Mouse (Mus musculus) CH12.LX (cell line): ENCODE data around the gene Galnt17.

Source experiments
- CTCF ChIP-seq, 2 experiments: IDR thresholded peaks in 1 of 2; conservative IDR thresholded peaks in 1 of 2; 2 replicates each; pipeline ENCODE4 v1.5.1; 2011 to 2012; ENCODE audit warnings: low read depth in 2 of 2, low read length in 2 of 2, improper control_type of control experiment in 1 of 2, inconsistent platforms in 1 of 2, mild to moderate bottlenecking in 1 of 2, moderate library complexity in 1 of 2
- IRF4 ChIP-seq: IDR thresholded peaks from 2 replicates; pipeline ENCODE4 v1.6.1; 2014; ENCODE audit warnings: low read depth, mild to moderate bottlenecking, inconsistent platforms, low read length, improper control_type of control experiment
- KAT2A ChIP-seq: IDR thresholded peaks from 2 replicates; pipeline ENCODE4 v1.6.1; 2012; ENCODE audit warnings: low read length, improper control_type of control experiment, inconsistent platforms; ENCODE audit not compliant: insufficient replicate concordance
- MEF2A ChIP-seq: IDR thresholded peaks from 2 replicates; pipeline ENCODE4 v1.6.1; 2014; ENCODE audit warnings: low read depth, mild to moderate bottlenecking, inconsistent platforms, low read length, improper control_type of control experiment, borderline replicate concordance
- MXI1 ChIP-seq: IDR thresholded peaks from 2 replicates; pipeline ENCODE4 v1.6.1; 2011; ENCODE audit warnings: mild to moderate bottlenecking, low read depth, low read length, improper control_type of control experiment
- NRF1 ChIP-seq: IDR thresholded peaks from 2 replicates; pipeline ENCODE4 v1.6.1; 2014; ENCODE audit warnings: low read depth, mild to moderate bottlenecking, inconsistent platforms, low read length, improper control_type of control experiment, moderate library complexity
- POLR2A ChIP-seq: IDR thresholded peaks from 2 replicates; pipeline ENCODE4 v1.6.1; 2011; ENCODE audit warnings: low read depth, mild to moderate bottlenecking, improper control_type of control experiment, low read length
- RCOR1 ChIP-seq: conservative IDR thresholded peaks from 2 replicates; pipeline ENCODE4 v1.6.1; 2012; ENCODE audit warnings: low read depth, mild to moderate bottlenecking, inconsistent platforms, low read length, improper control_type of control experiment

DNA sequence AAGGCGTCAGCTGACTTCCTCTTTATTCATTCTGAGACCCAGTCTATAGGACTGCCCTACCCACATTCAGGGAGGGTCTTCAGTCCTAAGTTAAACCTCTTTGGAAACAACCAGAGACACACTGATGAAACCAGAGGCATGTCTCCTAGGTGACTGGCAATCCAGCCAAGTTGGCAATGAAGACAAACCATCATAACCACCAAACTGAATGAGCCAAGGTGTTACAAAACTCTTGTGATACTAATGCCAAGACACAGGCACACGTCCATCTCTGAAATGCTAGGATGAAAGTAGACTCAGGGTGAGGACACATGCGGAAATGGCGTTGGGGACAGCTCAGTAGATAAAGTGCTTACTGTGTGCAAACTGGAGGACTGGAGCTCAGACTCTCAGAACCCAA is 211.5 kb downstream of the Galnt17 start:
- no peak for TF ChIP-seq RCOR1
- no peak for TF ChIP-seq NRF1
- no peak for TF ChIP-seq CTCF (conservative IDR thresholded peaks at IDR 0.05 in 1 of 2, IDR thresholded peaks at IDR 0.05 in 1 of 2; ENCODE audit: low read depth in 2 of 2, low read length in 2 of 2)
- TF ChIP-seq IRF4: no peak
- TF ChIP-seq KAT2A: no peak
- no peak for TF ChIP-seq POLR2A
- TF ChIP-seq MXI1: no peak
- no peak for TF ChIP-seq MEF2A
